Mouse (Mus musculus) lung, adult 2 months (tissue): Measurements from ENCODE around the gene Dnajc5g.

ENCODE experiments used
- CTCF ChIP-seq: fragments of 200-500 bp; IDR thresholded peaks from 2 replicates; pipeline ENCODE4 v1.5.1; 2011; ENCODE audit warnings: mild to moderate bottlenecking, low read length, control low read depth; ENCODE audit not compliant: insufficient read depth
- POLR2A ChIP-seq: fragments of 200-500 bp; IDR thresholded peaks from 2 replicates; pipeline ENCODE4 v1.6.1; 2011; ENCODE audit warnings: low read depth, mild to moderate bottlenecking, control low read depth, low read length, borderline replicate concordance; ENCODE audit errors: extremely low read depth

- TF ChIP-seq CTCF: no peak
- TF ChIP-seq POLR2A: no peak
Measured at GRCm38 (mm10) chr5:31080059-31080794, 25.9 kb upstream of the Dnajc5g start.
